Mouse (Mus musculus) CH12.LX (cell line): Measurements from ENCODE around the gene Mvb12b. TPM values are rescaled to one million over a fixed set of nuclear protein-coding genes. Genes with fewer than 3 reads are reported as not detected.

Experiments
- DNase-seq: peaks from one replicate; pipeline ENCODE4 v3.0.0-alpha.2; 2013; ENCODE audit errors: extremely low read depth
- H3K27ac ChIP-seq: 2 replicates; pipeline ENCODE4 v1.5.1; 2012; ENCODE audit warnings: low read depth, mild to moderate bottlenecking, control low read depth, moderate library complexity; ENCODE audit not compliant: insufficient read depth
- H3K27me3 ChIP-seq: replicated peaks from 2 replicates; pipeline ENCODE3; 2012; ENCODE audit warnings: inconsistent platforms
- H3K36me3 ChIP-seq, 2 experiments: replicated peaks in 1 of 2; 2 replicates each; pipeline versions ENCODE3 to v1.6.1; 2012; ENCODE audit warnings: inconsistent platforms in 1 of 2, low read length in 1 of 2, mild to moderate bottlenecking in 1 of 2, mixed read lengths in 1 of 2, moderate library complexity in 1 of 2; ENCODE audit not compliant: control insufficient read depth in 1 of 2, insufficient read depth in 1 of 2
- H3K4me1 ChIP-seq, 2 experiments: 2 replicates each; pipeline ENCODE4 v1.6.1; 2012; ENCODE audit warnings: inconsistent platforms in 1 of 2, moderate library complexity in 1 of 2; ENCODE audit not compliant: insufficient read depth in 2 of 2, control insufficient read depth in 1 of 2
- H3K4me2 ChIP-seq: 2 replicates; pipeline ENCODE4 v1.6.1; 2012; ENCODE audit warnings: low read depth, mild to moderate bottlenecking, control low read depth; ENCODE audit not compliant: poor library complexity, insufficient read depth, severe bottlenecking
- H3K4me3 ChIP-seq, 3 experiments: fragments of 150-350 bp in 1 of 3; sonication (generic) in 1 of 3; replicated peaks in 1 of 3; 2 replicates each; pipeline versions ENCODE3 to v1.5.1; 2011 to 2012; ENCODE audit warnings: low read depth in 2 of 3, low read length in 2 of 3, mild to moderate bottlenecking in 2 of 3, moderate library complexity in 2 of 3, control low read depth in 1 of 3, improper control_type of control experiment in 1 of 3, inconsistent platforms in 1 of 3, mixed read lengths in 1 of 3; ENCODE audit not compliant: poor library complexity in 1 of 3
- H3K79me2 ChIP-seq: replicated peaks from 2 replicates; pipeline ENCODE4 v1.6.1; 2012; ENCODE audit warnings: mild to moderate bottlenecking, moderate library complexity; ENCODE audit not compliant: control insufficient read depth, poor library complexity, insufficient read depth, severe bottlenecking; ENCODE audit errors: extremely low read depth
- H3K9ac ChIP-seq: 2 replicates; pipeline ENCODE4 v1.6.1; 2012; ENCODE audit warnings: low read depth, mild to moderate bottlenecking, control low read depth, moderate library complexity; ENCODE audit not compliant: insufficient read depth
- H3K9me3 ChIP-seq: replicated peaks from 2 replicates; pipeline ENCODE3; 2012; ENCODE audit warnings: low read length, inconsistent platforms, mixed read lengths
- BHLHE40 ChIP-seq: IDR thresholded peaks from 2 replicates; pipeline ENCODE4 v1.6.1; 2011; ENCODE audit warnings: mild to moderate bottlenecking, low read depth, low read length, improper control_type of control experiment
- CHD1 ChIP-seq: IDR thresholded peaks from 2 replicates; pipeline ENCODE4 v1.6.1; 2012; ENCODE audit warnings: low read depth, low read length, improper control_type of control experiment, inconsistent platforms
- CHD2 ChIP-seq: IDR thresholded peaks from 2 replicates; pipeline ENCODE4 v1.6.1; 2011; ENCODE audit warnings: low read length, improper control_type of control experiment
- CTCF ChIP-seq, 2 experiments: IDR thresholded peaks in 1 of 2; conservative IDR thresholded peaks in 1 of 2; 2 replicates each; pipeline ENCODE4 v1.5.1; 2011 to 2012; ENCODE audit warnings: low read depth in 2 of 2, low read length in 2 of 2, improper control_type of control experiment in 1 of 2, inconsistent platforms in 1 of 2, mild to moderate bottlenecking in 1 of 2, moderate library complexity in 1 of 2
- EP300 ChIP-seq: IDR thresholded peaks from 2 replicates; pipeline ENCODE4 v1.6.1; 2011; ENCODE audit warnings: low read length, improper control_type of control experiment
- ETS1 ChIP-seq: conservative IDR thresholded peaks from 2 replicates; pipeline ENCODE4 v1.6.1; 2012; ENCODE audit warnings: low read depth, mild to moderate bottlenecking, inconsistent platforms, low read length, improper control_type of control experiment, moderate library complexity
- IRF4 ChIP-seq: IDR thresholded peaks from 2 replicates; pipeline ENCODE4 v1.6.1; 2014; ENCODE audit warnings: low read depth, mild to moderate bottlenecking, inconsistent platforms, low read length, improper control_type of control experiment
- JUN ChIP-seq: IDR thresholded peaks from 2 replicates; pipeline ENCODE4 v1.6.1; 2011; ENCODE audit warnings: low read depth, mild to moderate bottlenecking, low read length, improper control_type of control experiment, moderate library complexity; ENCODE audit not compliant: insufficient read depth
- JUND ChIP-seq: conservative IDR thresholded peaks from 2 replicates; pipeline ENCODE4 v1.6.1; 2011; ENCODE audit warnings: low read depth, low read length, improper control_type of control experiment
- MAZ ChIP-seq: IDR thresholded peaks from 2 replicates; pipeline ENCODE4 v1.6.1; 2012; ENCODE audit warnings: low read depth, mild to moderate bottlenecking, inconsistent platforms, low read length, improper control_type of control experiment, moderate library complexity
- MXI1 ChIP-seq: IDR thresholded peaks from 2 replicates; pipeline ENCODE4 v1.6.1; 2011; ENCODE audit warnings: mild to moderate bottlenecking, low read depth, low read length, improper control_type of control experiment
- MYC ChIP-seq: IDR thresholded peaks from 2 replicates; pipeline ENCODE4 v1.6.1; 2011; ENCODE audit warnings: low read depth, mild to moderate bottlenecking, improper control_type of control experiment, low read length
- NELFE ChIP-seq: IDR thresholded peaks from 2 replicates; pipeline ENCODE4 v1.6.1; 2011; ENCODE audit warnings: low read depth, low read length, improper control_type of control experiment
- NRF1 ChIP-seq: IDR thresholded peaks from 2 replicates; pipeline ENCODE4 v1.6.1; 2014; ENCODE audit warnings: low read depth, mild to moderate bottlenecking, inconsistent platforms, low read length, improper control_type of control experiment, moderate library complexity
- POLR2A ChIP-seq: IDR thresholded peaks from 2 replicates; pipeline ENCODE4 v1.6.1; 2011; ENCODE audit warnings: low read depth, mild to moderate bottlenecking, improper control_type of control experiment, low read length
- POLR2AphosphoS2 ChIP-seq: IDR thresholded peaks from 2 replicates; pipeline ENCODE4 v1.6.1; 2011; ENCODE audit warnings: low read depth, low read length, improper control_type of control experiment
- RAD21 ChIP-seq: IDR thresholded peaks from 2 replicates; pipeline ENCODE4 v1.6.1; 2011; ENCODE audit warnings: low read depth, mild to moderate bottlenecking, low read length, improper control_type of control experiment, moderate library complexity
- SMC3 ChIP-seq: IDR thresholded peaks from 2 replicates; pipeline ENCODE4 v1.6.1; 2011; ENCODE audit warnings: low read depth, low read length, improper control_type of control experiment
- USF1 ChIP-seq: IDR thresholded peaks from 2 replicates; pipeline ENCODE4 v1.6.1; 2014; ENCODE audit warnings: low read depth, mild to moderate bottlenecking, inconsistent platforms, low read length, improper control_type of control experiment
- USF2 ChIP-seq: conservative IDR thresholded peaks from 2 replicates; pipeline ENCODE4 v1.6.1; 2011; ENCODE audit warnings: low read depth, low read length, improper control_type of control experiment
- ZC3H11A ChIP-seq: IDR thresholded peaks from 2 replicates; pipeline ENCODE4 v1.6.1; 2012; ENCODE audit warnings: low read depth, mild to moderate bottlenecking, inconsistent platforms, low read length, improper control_type of control experiment
- ZKSCAN1 ChIP-seq: IDR thresholded peaks from 2 replicates; pipeline ENCODE4 v1.6.1; 2012; ENCODE audit warnings: low read depth, inconsistent platforms, low read length, improper control_type of control experiment, borderline replicate concordance
- ZMIZ1 ChIP-seq: IDR thresholded peaks from 2 replicates; pipeline ENCODE4 v1.6.1; 2012; ENCODE audit warnings: low read depth, mild to moderate bottlenecking, inconsistent platforms, low read length, improper control_type of control experiment
- ZNF384 ChIP-seq: IDR thresholded peaks from 2 replicates; pipeline ENCODE4 v1.6.1; 2012; ENCODE audit warnings: low read depth, low read length, improper control_type of control experiment, inconsistent platforms
- dilution Hi-C: fragments of 300-500 bp; cut with MboI; formaldehyde crosslinking; loops from 2 replicates; pipeline ENCODE4 v1.14.3; 2020; ENCODE audit warnings: low sequenced_read_pairs; ENCODE audit not compliant: extremely low pct_unique_long_range_greater_than_20kb, extremely low pct_ligation_motif_present
- in situ Hi-C: fragments of 300-500 bp; cut with MboI; formaldehyde crosslinking; loops from 3 replicates; pipeline ENCODE4 v1.14.3; 2019; ENCODE audit warnings: low sequenced_read_pairs, low pct_ligation_motif_present, low pct_unique_long_range_greater_than_20kb, mixed read lengths
- polyA plus RNA-seq: library from polyadenylated mRNA; unstranded; fragments of >175 nt; gene quantifications from 2 replicates; pipeline ENCODE4 v1.2.1, GENCODE M21; 2012; ENCODE audit warnings: low read depth; ENCODE audit not compliant: insufficient read length
- total RNA-seq, 2 experiments: library from RNA; depleted of rRNA; stranded (reverse); fragments of 300-350 nt in 1 of 2; fragments of >200 nt in 1 of 2; gene quantifications; 2 replicates each; pipeline ENCODE4 v1.2.3; 2012 to 2014

The Mvb12b gene
- total and polyA plus RNA-seq, 3 experiments, result 3.0 to 16.7 (median 5.3) TPM

DNA sequence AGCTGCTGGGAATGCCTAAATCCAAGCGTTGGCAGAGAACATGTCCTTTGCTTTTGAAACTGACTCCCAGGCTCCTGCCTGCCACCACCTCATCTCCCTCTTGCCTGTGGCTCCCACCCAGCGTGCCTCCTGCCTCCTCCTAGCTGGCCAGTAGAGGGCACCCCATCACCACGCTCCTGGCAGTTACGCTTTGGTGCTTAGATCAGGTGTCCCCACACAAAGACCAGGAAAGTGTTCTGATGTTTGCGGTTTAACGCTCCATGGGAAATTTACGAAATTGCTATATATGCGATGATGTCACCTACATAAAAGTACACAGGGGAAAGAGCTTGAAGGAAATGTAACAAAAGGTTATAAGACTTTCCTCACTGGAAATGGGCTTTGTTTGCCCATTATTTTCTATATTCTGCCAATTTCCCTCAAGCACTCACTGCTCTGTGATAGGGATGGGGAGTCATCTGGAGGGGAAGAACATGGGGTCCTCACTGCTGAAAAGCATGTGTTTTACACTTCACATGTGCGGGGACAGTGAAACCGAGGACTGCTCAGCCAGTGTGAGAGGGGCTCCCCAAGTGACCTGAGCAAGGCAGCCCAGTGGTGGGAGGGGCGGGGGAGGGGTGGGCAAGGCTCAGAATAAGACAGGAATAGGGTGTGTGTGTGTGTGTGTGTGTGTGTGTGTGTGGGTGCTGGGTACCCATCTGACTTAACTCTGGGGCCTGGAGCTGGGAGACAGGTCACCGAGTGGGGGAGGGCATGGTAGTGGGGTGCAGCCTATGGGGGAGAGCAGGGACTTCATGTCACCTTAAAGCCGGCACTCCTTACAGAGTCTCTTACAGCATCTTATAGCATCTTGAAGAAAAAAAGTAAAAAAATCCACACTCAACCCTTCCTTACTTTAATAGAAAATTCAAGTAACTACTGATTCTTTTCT, 65.8 kb downstream of the Mvb12b start:
- no peak overlapping the region for H3K27ac ChIP-seq
- TF ChIP-seq JUN, result no peak
- TF ChIP-seq ZC3H11A, result peak; percentile 50; the same call in 1 of the 2 replicates
- peak; percentile 33; the same call in 1 of the 2 replicates for TF ChIP-seq IRF4
- 0 out of 2 replicates have a peak, but pooled peaks have one; percentile 11 for TF ChIP-seq JUND
- no peak for TF ChIP-seq POLR2AphosphoS2
- no peak for TF ChIP-seq USF1
- peak; percentile 99 for TF ChIP-seq RAD21
- TF ChIP-seq ETS1, result peak; percentile 54
- no peak for TF ChIP-seq NRF1
- TF ChIP-seq CHD1, result no peak
- TF ChIP-seq EP300, result peak; percentile 14; the same call in 1 of the 2 replicates
- peak; percentile 79 to 96 for TF ChIP-seq CTCF (conservative IDR thresholded peaks at IDR 0.05 in 1 of 2, IDR thresholded peaks at IDR 0.05 in 1 of 2; ENCODE audit: low read depth in 2 of 2, low read length in 2 of 2)
- peak; percentile 96 for TF ChIP-seq SMC3
- 0 out of 2 replicates have a peak, but pooled peaks have one; percentile 42 for TF ChIP-seq MAZ
- H3K4me3 ChIP-seq, result no peak overlapping the region
- peaks cover 19 to 40% of the 10 kb centered on the region in 2 experiments for H3K4me1 ChIP-seq
- in situ Hi-C loops (loop anchor here (5.0 kb wide), 1 partner anchor 130 kb away; no protein-coding TSS in a partner anchor), dilution Hi-C loops (no loop called here)
- peaks cover 2% of the 10 kb centered on the region for H3K9me3 ChIP-seq
- H3K79me2 ChIP-seq, result no peaks in the 10 kb centered on the region
- peaks cover 17 to 42% of the 10 kb centered on the region in 2 experiments for H3K36me3 ChIP-seq
- peak; percentile 76 for DNase-seq
- no peak overlapping the region for H3K9ac ChIP-seq
- H3K4me2 ChIP-seq, result no peak overlapping the region
- H3K27me3 ChIP-seq, result no peaks in the 10 kb centered on the region

GRCm38 (mm10) chr2:33820450-33820849, 67.3 kb downstream of the Mvb12b start:
- Histone ChIP-seq H3K9ac (no peak overlapping the region), H3K36me3 (peaks cover 12 to 36% of the 10 kb centered on the region in 2 experiments), H3K27me3 (no peaks in the 10 kb centered on the region), H3K4me1 (peaks cover 23 to 55% of the 10 kb centered on the region in 2 experiments), H3K4me3 (no peak overlapping the region), H3K9me3 (peaks cover 2% of the 10 kb centered on the region), H3K79me2 (no peaks in the 10 kb centered on the region), H3K27ac (no peak overlapping the region), H3K4me2 (no peak overlapping the region)
- in situ Hi-C loops, result loop anchor here (5.0 kb wide), 1 partner anchor 132 kb away; no protein-coding TSS in a partner anchor
- no peak for DNase-seq
- TF ChIP-seq ZC3H11A (no peak), MXI1 (no peak), ZKSCAN1 (no peak), POLR2A (no peak), ZNF384 (no peak), CHD1 (no peak), USF1 (no peak), NRF1 (no peak), CTCF (conservative IDR thresholded peaks at IDR 0.05 in 1 of 2, IDR thresholded peaks at IDR 0.05 in 1 of 2; ENCODE audit: low read depth in 2 of 2, low read length in 2 of 2) (no peak), POLR2AphosphoS2 (no peak), BHLHE40 (no peak), CHD2 (no peak), IRF4 (no peak), ZMIZ1 (no peak), USF2 (no peak), NELFE (no peak), RAD21 (no peak), MYC (no peak)
- dilution Hi-C loops, result no loop called here
